Mouse (Mus musculus) B cell, adult 2 months (primary cell): ENCODE results near the gene Dlg5.

ENCODE experiments used
- DNase-seq, 2 experiments: peaks; one replicate each; pipeline ENCODE4 v3.0.0; 2022

The Dlg5 gene

DNA sequence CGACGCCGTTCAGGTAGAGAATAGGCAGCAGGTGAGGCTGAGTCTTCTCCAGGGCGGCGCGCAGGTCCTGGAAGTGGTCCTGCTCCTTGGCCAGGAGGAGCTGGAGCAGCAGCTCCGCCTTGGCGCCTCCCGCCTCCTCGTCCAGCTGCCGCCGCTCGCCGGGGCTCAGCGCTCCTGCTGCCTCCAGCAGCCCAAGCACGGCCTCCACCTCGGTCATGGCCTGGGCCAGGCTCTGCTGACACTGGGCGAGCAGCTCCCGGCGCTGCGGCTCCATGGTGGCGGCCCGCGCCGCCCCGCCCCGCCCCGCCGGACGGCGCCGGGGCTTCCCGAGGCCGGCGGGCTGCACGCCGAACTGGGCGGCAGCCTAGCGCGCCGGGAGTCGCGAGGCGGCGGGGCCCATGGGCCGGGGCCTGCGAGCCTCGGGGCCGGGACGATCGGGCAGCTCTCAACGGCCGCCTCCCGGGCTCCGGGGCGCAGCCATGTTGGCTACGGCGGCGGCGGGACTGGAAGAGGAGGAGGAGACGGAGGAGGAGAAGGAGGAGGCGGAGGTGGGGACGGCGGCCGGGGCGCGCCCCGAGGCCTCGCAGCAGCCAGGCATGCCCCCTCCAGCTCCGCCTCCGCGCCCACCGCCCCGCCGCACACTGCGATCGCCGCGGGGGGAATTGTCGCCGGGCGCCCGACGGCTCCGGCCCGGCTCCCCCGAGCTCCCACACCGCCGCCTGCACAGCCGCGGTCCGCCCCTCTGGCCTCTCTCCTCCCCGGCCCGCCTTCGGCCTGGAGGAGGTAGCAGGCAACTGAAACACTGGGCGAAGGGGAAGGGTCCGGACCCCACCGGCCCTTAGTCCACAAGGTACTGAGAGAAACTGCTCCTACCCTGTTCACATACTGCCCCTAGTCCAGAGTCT is at the start of gene Dlg5:
TSS of gene Dlg5 (minus strand) at position 744 of the 905 bp plus-strand sequence.
- no peak for DNase-seq

DNA sequence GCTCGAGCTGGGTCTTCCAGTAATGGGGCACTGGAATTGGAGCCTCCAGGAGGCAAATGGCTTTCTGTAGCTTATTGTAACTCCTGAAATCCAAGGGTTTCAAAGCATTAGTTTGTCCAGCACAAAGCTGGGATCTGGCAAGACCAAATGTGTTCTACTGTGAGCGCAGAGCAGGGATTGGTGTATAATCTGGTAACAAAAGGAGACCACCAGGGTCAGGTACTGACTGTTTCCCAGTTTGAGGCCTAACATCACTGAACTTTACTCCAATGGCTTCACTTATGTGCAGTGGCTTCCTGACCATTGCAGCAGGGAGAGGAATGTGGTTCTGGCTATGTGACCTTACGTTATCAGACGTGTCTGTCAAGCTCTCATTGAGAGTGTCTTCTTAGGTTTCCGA is 47.9 kb upstream of the Dlg5 start:
- DNase-seq = no peak

DNA sequence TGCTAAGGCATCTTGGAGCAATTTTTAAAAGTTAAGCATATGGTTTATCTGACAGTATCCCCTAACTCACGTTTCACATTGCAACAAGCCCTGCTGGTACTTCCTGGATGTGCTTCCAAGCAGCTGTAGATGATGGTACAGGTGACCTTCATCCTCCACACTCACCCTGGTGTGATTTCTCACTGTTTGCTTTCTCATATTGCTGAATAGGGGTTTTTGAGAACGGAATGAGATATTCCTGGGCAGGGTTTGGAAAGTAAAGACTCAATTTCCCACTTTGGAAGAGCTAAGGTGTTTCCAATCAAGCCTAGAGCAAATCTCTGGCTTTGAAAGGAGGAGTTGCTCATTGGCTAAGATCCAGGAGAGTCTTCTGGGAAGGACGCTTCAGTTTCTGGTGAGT is 47.2 kb upstream of the Dlg5 start, which contains the start of gene E330034G19Rik:
TSS of gene E330034G19Rik (plus strand) at position 301 of the 400 bp plus-strand sequence.
- DNase-seq = no peak

GRCm38 (mm10) chr14:24290726-24291125 is 45.0 kb upstream of the Dlg5 start:
- DNase-seq = no peak

DNA sequence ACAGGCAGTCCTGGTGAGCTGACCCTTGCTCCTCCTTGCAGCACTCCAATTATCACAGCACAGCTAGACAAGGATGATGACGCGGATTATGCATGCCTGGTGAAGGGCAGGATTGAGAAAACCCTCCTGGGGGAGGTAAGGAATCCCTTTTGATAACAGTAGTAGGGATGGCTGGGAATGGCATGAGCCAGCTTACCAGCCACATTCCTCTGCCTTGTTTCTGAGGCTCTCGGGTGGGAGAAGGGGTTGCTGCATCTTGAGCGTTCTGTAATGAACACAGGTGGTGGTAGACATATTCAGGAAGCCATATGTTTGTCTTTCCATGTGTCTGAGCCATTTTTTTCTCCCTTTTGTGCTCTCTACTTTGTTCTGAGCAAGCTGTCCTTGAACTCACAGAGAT is 40.4 kb upstream of the Dlg5 start:
- DNase-seq = no peak

GRCm38 (mm10) chr14:24282276-24282675 is 36.6 kb upstream of the Dlg5 start:
- DNase-seq = no peak

DNA sequence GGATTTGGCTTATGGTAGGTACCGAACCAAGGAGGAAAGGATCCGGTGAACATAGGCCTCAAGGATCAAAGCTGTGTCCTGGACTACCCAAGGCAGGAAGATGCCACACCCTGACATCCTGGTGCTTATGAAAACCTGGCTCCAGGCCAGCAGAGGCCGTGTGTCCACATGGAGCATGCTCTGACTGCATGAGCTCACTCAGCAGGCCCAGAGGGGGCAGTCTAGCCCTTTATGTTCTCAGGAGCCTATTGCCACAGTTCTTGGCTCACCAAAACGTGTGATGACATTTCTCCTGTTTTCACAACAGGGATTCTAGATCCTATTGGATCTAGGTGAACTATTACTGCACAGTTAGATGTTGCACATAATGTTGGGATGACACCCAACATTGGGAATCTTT is 35.6 kb upstream of the Dlg5 start:
- no peak for DNase-seq

GRCm38 (mm10) chr14:24275534-24275933 is 29.8 kb upstream of the Dlg5 start:
- no peak for DNase-seq

GRCm38 (mm10) chr14:24273575-24273974 is 27.9 kb upstream of the Dlg5 start:
- no peak for DNase-seq

DNA sequence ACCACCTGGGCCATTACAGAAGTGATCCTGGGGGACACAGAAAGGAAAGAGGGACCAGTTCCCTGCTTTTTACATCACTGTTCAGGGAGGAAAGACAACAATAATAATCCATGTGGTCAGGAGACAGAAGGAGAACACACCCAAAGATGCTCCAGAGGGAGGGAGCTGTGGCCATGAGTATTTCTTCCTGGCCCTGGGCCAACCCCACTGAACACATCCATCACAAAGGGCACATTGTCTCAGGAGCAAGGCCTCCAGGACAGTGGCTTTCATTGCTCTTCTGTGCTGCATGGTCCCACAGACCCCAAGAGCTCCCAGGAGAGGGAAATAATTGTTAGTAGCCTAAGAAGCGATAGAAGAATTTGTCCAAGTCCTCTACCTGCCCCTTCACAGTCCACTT is 23.9 kb upstream of the Dlg5 start:
- no peak for DNase-seq

GRCm38 (mm10) chr14:24262915-24263314 is 17.2 kb upstream of the Dlg5 start:
- no peak for DNase-seq

- no peak for DNase-seq
These were observed 16.7 kb upstream of the Dlg5 start for GRCm38 (mm10) chr14:24262382-24262781.

GRCm38 (mm10) chr14:24260391-24260790 is 14.7 kb upstream of the Dlg5 start:
- no peak for DNase-seq

GRCm38 (mm10) chr14:24255956-24256355 is 10.2 kb upstream of the Dlg5 start:
- no peak for DNase-seq

- DNase-seq = no peak
These were observed 8.0 kb upstream of the Dlg5 start for GRCm38 (mm10) chr14:24253611-24254202.

DNA sequence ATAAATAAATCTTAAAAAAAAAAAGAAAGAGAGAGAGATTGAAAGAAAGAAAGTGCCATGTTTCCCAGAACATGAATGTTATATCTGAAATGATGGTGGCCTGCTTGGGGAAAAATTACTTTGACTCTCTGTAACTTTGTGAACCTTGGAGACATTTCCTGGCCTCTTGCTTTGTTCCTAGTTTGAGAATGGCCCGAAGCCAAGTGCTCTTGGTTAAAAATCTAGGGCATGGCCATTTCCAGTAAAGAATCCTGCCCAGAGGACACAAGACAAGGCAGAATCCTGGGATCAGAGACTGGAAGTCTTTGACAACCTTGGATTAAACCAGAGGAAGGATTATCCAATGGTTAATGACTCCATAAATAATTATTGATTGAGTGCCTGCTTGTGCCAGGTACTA is 5.6 kb upstream of the Dlg5 start:
- no peak for DNase-seq

DNA sequence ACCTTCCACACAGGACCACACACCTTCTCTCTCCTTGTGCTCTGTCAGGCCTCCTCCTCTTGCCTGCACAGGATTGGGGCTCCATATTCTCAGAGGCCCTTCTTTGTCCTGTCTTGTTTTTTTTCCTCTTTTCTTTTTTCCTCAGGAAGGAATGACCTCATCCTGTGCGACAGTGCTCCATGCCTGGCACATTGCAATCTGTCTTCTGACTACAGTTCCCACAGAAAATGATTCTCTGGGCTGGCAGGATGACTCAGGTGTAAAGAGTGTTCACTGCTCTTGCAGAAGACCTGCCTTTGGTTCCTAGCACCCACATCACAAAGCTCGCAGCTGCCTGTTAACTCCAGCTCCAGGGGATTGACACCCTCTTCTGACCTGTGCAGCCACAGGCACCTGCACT is 4.2 kb upstream of the Dlg5 start:
- no peak for DNase-seq

DNA sequence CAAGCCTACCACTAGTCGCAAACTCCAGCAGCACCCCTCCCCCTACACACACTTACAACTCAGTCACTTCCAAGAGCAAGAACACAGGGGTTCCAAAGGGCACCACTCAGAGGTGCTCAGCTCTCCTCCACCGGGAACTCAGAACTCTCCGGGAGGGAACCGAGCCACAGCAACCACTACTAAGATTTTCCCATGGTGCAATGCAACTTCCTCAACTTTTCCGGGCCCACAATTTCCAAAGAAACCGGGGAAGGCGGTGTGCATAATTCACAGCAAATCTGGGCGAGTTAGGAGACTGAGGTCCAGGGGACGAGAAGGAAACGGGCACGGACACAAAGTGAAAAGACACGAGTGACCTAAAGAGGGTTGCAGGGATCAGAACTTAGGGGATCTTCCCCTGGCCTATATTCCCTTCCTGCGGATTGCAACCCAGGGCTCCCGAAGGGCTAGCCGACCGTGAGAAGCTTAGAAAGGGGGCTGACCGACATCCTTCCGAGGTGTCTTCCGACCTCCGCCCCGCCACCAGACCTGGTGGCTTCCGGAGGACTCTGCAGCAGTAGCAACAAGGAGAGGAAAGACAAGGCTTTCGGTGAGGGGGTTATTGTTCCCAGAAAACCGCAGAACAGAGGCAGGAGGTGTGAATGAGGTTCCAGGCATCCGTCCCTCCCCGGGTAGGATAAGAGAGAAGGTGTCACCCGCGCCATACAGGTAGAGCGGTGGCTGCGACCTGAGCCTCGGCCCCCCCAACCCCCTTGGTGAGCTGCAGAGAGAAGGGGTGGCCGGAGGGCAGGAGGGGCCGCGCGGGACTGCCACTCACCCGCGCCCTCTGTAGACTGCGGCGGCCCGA is 1.2 kb downstream of the Dlg5 start:
- DNase-seq = no peak

DNA sequence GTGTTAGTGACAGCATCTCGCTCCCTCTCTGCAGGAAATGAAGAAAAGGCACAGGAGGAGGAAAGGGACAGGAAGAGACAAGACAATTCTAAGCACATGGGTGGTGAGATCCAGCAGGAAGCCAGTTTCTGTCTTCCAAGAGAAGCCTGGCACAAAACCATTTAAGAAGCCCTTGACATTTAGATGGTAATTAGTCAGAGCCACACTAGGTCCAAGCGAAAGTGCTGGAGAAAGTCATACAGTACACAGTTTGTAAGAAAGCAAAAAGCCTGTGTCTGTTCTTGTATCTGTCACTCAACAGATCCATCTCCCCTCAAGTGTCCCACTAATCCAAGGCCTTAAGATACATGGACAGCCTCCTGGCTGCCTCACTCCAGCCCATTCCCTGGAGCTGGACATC is 3.7 kb downstream of the Dlg5 start:
- no peak for DNase-seq

DNA sequence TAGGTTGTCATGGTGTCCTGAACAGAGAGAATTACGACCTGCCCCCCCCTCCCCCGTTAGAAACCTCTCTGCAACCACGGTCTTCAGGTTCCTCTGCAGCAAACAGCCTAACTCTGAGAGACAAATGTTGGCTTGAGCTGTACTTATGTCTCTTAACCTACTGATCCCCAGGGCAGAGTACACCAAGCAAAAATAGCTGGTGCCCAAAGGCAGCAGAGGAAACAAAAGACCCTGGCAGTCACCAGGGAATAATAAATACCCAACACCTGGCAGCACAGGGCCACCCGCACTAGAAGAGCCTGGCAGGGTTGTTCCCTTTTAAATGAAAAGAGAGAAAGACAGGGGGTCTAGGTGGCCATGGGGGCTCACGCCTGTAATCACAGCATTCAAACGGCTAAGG is 4.9 kb downstream of the Dlg5 start:
- no peak for DNase-seq

DNA sequence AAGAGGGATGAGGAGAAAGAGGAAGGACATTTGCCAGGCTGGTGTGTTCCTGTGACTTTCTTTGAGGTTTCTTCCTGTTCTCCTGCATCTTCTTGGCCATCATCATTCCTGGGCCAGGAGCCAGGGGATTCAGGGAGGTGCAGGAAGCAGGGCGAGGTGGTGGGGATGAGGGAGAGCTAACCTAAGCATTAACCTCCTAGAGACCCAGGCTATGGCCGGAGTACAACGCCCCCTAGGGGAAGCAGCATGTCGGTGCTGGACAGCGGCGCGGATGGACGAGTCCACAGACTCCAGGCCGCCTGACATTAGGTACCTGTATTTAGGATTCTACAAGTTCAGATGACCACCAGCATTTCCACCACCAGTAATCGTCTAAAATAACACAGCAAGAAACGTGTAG is 6.1 kb downstream of the Dlg5 start:
- no peak for DNase-seq

DNA sequence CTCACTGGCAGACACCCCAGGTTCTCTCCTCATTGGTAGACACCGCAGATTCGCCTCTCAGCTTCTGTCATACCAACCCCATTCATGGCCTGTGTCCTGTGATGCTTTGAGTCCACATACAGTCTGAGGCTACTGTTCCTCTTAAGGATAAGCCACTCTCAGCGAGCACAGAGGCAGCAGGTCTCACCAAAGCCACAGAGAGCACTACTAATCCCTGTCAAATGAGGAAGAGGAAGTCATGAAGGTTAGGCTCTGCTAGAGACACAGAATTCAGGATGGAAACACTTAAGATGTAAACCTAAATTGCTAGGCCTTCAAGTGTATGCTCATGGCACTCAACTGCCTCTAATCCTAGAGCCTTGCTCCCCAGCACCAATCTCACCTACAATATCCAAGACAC is 9.8 kb downstream of the Dlg5 start:
- no peak for DNase-seq

DNA sequence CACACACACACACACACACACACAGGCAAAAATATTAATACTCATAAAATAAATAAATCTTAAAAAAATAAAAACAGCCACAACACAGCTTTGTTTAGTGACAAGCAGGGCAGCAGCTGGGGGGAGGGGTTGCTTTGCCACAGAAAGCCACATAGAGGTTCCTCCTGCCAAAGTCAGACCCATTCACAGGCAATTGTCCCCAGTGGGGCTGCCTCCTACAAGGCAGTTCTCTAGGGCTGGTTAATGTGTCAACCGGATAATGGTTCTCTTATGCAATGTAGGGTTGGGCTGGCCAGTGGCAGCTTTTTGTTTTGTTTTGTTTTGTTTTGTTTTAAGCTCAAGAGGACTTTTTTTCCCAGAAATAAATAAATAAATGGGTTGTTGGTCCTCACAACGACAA is 11.3 kb downstream of the Dlg5 start:
- no peak for DNase-seq
